Mouse (Mus musculus): ENCODE data around the gene Dgat2.

- no peak for TF ChIP-seq CTCF (IDR thresholded peaks at IDR 0.05; ENCODE audit: control insufficient read depth, insufficient read depth, insufficient read length)
- TF ChIP-seq FOSL1 (IDR thresholded peaks at IDR 0.05; ENCODE audit: insufficient read depth, low read length, poor library complexity, severe bottlenecking): no peak
- no peak for TF ChIP-seq USF1 (IDR thresholded peaks at IDR 0.05; ENCODE audit: low read depth)
- no peak for TF ChIP-seq CEBPB (IDR thresholded peaks at IDR 0.05; ENCODE audit: low read depth)
- no peak for TF ChIP-seq MYOD1 (IDR thresholded peaks at IDR 0.05; ENCODE audit: control insufficient read depth, insufficient read length, low read depth)
- no peak for TF ChIP-seq MAX (IDR thresholded peaks at IDR 0.05)
Observed at GRCm38 (mm10) chr7:99217338-99218074, 35.0 kb upstream of the Dgat2 start.

Measured in C2C12 (cell line).